8 mouse cellular contexts compared by ENCODE assay signal in the genomic region with DNA sequence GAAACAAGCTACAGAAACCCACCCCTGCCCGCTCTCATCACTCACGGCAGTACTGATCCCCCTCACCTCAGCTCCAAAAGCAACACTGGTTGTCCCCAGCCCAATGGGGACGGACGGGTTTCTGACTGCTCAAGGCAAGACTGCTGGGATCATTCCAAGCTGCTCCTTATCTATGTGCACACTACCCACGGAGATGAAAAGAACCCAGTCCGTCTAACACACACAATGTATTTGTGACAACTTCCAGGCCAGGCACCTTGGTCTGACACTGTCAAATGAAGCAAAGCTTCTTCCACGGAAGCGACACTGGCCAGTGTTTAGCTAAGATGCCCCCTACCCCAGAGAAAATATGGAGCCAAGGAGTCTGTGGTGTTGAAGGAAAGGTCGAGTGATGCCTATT. TPM values are rescaled to one million over a fixed set of nuclear protein-coding genes. Genes with fewer than 3 reads are reported as not detected.
DNase-seq lines count a peak whose midpoint lies in the region; ATAC-seq lines count a peak whose summit lies in the region.

No protein-coding gene starts in this region.

- no peak for ATAC-seq in heart, embryonic 12.5 days (ENCODE audit: insufficient number of reproducible peaks, low FRiP score)
- ATAC-seq in midbrain, embryonic 12.5 days (ENCODE audit: low FRiP score, low read depth), result no peak

- H3K27me3 ChIP-seq in heart, embryonic 12.5 days (replicated peaks), result no peaks in the 10 kb centered on the region
- H3K27me3 ChIP-seq in hindbrain, embryonic 10.5 days (ENCODE audit: insufficient read depth, poor library complexity, severe bottlenecking), result no peaks in the 10 kb centered on the region
- no peaks in the 10 kb centered on the region for H3K27me3 ChIP-seq in midbrain, embryonic 12.5 days

- H3K9ac ChIP-seq in heart, embryonic 12.5 days, result peak overlapping the region; percentile 64
- peak overlapping the region; percentile 96 for H3K9ac ChIP-seq in midbrain, embryonic 12.5 days (replicated peaks)

- no peak overlapping the region; the same call in 1 of the 2 replicates for H3K27ac ChIP-seq in heart, embryonic 12.5 days (ENCODE audit: poor library complexity, severe bottlenecking)
- peak overlapping the region; percentile 99; the same call in 1 of the 2 replicates for H3K27ac ChIP-seq in hindbrain, embryonic 10.5 days
- no peak overlapping the region for H3K27ac ChIP-seq in midbrain, embryonic 12.5 days (replicated peaks)

- 29% methylated on average over 9 of the region's 9 CpGs for WGBS in heart, embryonic 12.5 days
- WGBS in hindbrain, embryonic 10.5 days, result 57% methylated on average over 9 of the region's 9 CpGs
- 43% methylated on average over 9 of the region's 9 CpGs for WGBS in midbrain, embryonic 12.5 days

- peaks cover 34% of the 10 kb centered on the region for H3K4me1 ChIP-seq in heart, embryonic 12.5 days (replicated peaks)
- H3K4me1 ChIP-seq in hindbrain, embryonic 10.5 days (replicated peaks), result peaks cover 44% of the 10 kb centered on the region
- H3K4me1 ChIP-seq in midbrain, embryonic 12.5 days, result peaks cover 35% of the 10 kb centered on the region

- DNase-seq in heart, adult 9 months (ENCODE audit: low spot score in 2 of 2), result no peak
- DNase-seq in cerebellum, postnatal 14 days, result peak; percentile 32 to 35
- no peak for DNase-seq in hindbrain, embryonic 10.5 days (ENCODE audit: low spot score)
- DNase-seq in B cell, adult 2 months, result no peak
- no peak for DNase-seq in gastrocnemius, postnatal 10 days
- no peak for DNase-seq in right cerebral cortex, adult 18-20 months

- H3K4me2 ChIP-seq in heart, embryonic 12.5 days, result peak overlapping the region; percentile 95
- H3K4me2 ChIP-seq in midbrain, embryonic 12.5 days (replicated peaks), result peak overlapping the region; percentile 93

- peaks cover 33% of the 10 kb centered on the region for H3K36me3 ChIP-seq in heart, embryonic 12.5 days
- H3K36me3 ChIP-seq in hindbrain, embryonic 10.5 days, result peaks cover 48% of the 10 kb centered on the region
- peaks cover 32% of the 10 kb centered on the region for H3K36me3 ChIP-seq in midbrain, embryonic 12.5 days

- no peaks in the 10 kb centered on the region for H3K9me3 ChIP-seq in heart, embryonic 12.5 days (replicated peaks)
- H3K9me3 ChIP-seq in hindbrain, embryonic 10.5 days, result no peaks in the 10 kb centered on the region
- no peaks in the 10 kb centered on the region for H3K9me3 ChIP-seq in midbrain, embryonic 12.5 days

- H3K4me3 ChIP-seq in heart, embryonic 12.5 days, result peak overlapping the region; percentile 99
- H3K4me3 ChIP-seq in hindbrain, embryonic 10.5 days, result peak overlapping the region; percentile 100
- peak overlapping the region; percentile 89 for H3K4me3 ChIP-seq in midbrain, embryonic 12.5 days

RNA-seq across cellular contexts. Expression of a gene that starts 1.7 kb away (rescaled TPM):
- polyA plus RNA-seq in heart, embryonic 12.5 days (2016; fragmentation: Nextera tagmentation; extraction: Ambion mirVana), result 21.4 and 22.5 TPM in 2 replicates
- 29.4 and 39.9 TPM in 2 replicates for polyA plus RNA-seq in hindbrain, embryonic 10.5 days (2016; fragmentation: Nextera tagmentation; extraction: Ambion mirVana)
- polyA plus RNA-seq in midbrain, embryonic 12.5 days (2016; fragmentation: Nextera tagmentation; extraction: Ambion mirVana), result 38.1 and 40.8 TPM in 2 replicates
- total RNA-seq in gastrocnemius, postnatal 10 days (2021), result 100 to 1,000 TPM; 122 to 139 TPM

Comparison
In these comparisons a context has a peak if more than half of its experiments do, and no peak if none do; other contexts are left out.
1. DNase-seq: peak in cerebellum, postnatal 14 days (2 of 2); none in heart, adult 9 months (0 of 2), hindbrain, embryonic 10.5 days (single experiment), B cell, adult 2 months (0 of 2), gastrocnemius, postnatal 10 days (single experiment) and right cerebral cortex, adult 18-20 months (single experiment).
2. Peak in every context shown above with its lines, with median percentiles within 50 percentile points of each other: H3K4me3 ChIP-seq.